Mouse (Mus musculus): Measurements from ENCODE around the gene Fibcd1. TPM values are rescaled to one million over a fixed set of nuclear protein-coding genes. Genes with fewer than 3 reads are reported as not detected.

Fibcd1 gene
- total and polyA plus RNA-seq, 3 experiments, result not detected

- Histone ChIP-seq H3K9me3 (replicated peaks; ENCODE audit: insufficient read depth, low read length) (no peaks in the 10 kb centered on the region), H3K4me3 (ENCODE audit: control insufficient read depth in 1 of 2, insufficient read depth in 1 of 2, low read depth in 2 of 2, low read length in 2 of 2) (no peak overlapping the region), H3K36me3 (ENCODE audit: control insufficient read depth in 1 of 2, insufficient read depth in 2 of 2, low read length in 2 of 2) (peaks cover 0 to 2% of the 10 kb centered on the region in 2 experiments; a peak in 2 of 4 replicates), H3K4me1 (ENCODE audit: control insufficient read depth in 1 of 2, insufficient read depth in 2 of 2, low read length in 2 of 2) (no peaks in the 10 kb centered on the region), H3K9ac (ENCODE audit: control insufficient read depth, low read depth, low read length, poor library complexity, severe bottlenecking) (no peak overlapping the region), H3K27me3 (ENCODE audit: control insufficient read depth in 1 of 2, insufficient read depth in 2 of 2, low read length in 2 of 2) (no peaks in the 10 kb centered on the region), H3K79me2 (ENCODE audit: control insufficient read depth, insufficient read depth, low read length, poor library complexity) (no peaks in the 10 kb centered on the region), H3K27ac (ENCODE audit: control insufficient read depth, low read depth, low read length) (no peak overlapping the region)
- no peak for DNase-seq (ENCODE audit: low read depth, low spot score)
- no peak for TF ChIP-seq TBP (IDR thresholded peaks at IDR 0.05; ENCODE audit: low read depth, low read length)
- no peak for TF ChIP-seq MAX (IDR thresholded peaks at IDR 0.05; ENCODE audit: low read length)
- TF ChIP-seq SMC3 (IDR thresholded peaks at IDR 0.05; ENCODE audit: low read depth, low read length), result no peak
Observed at GRCm38 (mm10) chr2:31791260-31791659, 54.5 kb downstream of the Fibcd1 start.

DNA sequence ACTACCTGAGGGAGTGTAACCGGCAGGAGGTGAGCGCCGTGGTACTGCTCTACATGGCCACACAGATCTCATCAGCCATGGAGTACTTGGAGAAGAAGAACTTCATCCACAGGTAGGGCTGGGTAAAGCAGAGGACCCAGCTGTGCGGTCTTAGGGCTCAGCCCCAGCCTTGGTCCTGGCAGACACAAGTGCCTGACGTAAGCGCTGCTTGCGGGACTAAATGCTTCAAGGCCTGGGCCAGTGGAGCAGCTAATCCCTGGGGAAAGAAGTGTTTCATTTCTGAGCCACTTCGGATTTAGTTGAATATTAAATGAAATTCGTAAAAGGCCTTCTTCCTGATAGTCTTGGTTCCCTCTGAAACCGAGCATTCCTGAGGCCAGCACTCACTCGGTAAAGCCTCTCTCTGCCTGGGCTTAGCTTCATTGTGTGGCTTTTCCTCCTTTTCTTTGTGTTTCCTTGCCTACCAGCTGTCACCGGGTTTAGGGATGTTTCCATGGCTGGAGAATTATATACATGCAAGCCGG is 55.0 kb downstream of the Fibcd1 start:
- H3K36me3 ChIP-seq (ENCODE audit: control insufficient read depth in 1 of 2, insufficient read depth in 2 of 2, low read length in 2 of 2), result peaks cover 0 to 2% of the 10 kb centered on the region in 2 experiments; a peak in 2 of 4 replicates
- TF ChIP-seq ZKSCAN1 (IDR thresholded peaks at IDR 0.05; ENCODE audit: low read depth, low read length) (no peak), NELFE (IDR thresholded peaks at IDR 0.05; ENCODE audit: low read depth, low read length) (no peak), USF1 (IDR thresholded peaks at IDR 0.05; ENCODE audit: low read depth, low read length) (no peak), ETS1 (IDR thresholded peaks at IDR 0.05; ENCODE audit: low read depth, low read length) (no peak), CTCF (IDR thresholded peaks at IDR 0.05 in 2 of 3, conservative IDR thresholded peaks at IDR 0.05 in 1 of 3; ENCODE audit: control insufficient read depth in 1 of 3, insufficient read depth in 1 of 3, low read depth in 2 of 3, low read length in 3 of 3, poor library complexity in 1 of 3, severe bottlenecking in 1 of 3) (no peak), POLR2A (IDR thresholded peaks at IDR 0.05; ENCODE audit: control insufficient read depth in 1 of 2, insufficient read depth in 1 of 2, low read depth in 1 of 2, low read length in 2 of 2, poor library complexity in 1 of 2) (no peak)
- no peak for DNase-seq (ENCODE audit: low read depth, low spot score)
- H3K27me3 ChIP-seq (ENCODE audit: control insufficient read depth in 1 of 2, insufficient read depth in 2 of 2, low read length in 2 of 2), result no peaks in the 10 kb centered on the region
- no peak overlapping the region for H3K9ac ChIP-seq (ENCODE audit: control insufficient read depth, low read depth, low read length, poor library complexity, severe bottlenecking)
- H3K9me3 ChIP-seq (replicated peaks; ENCODE audit: insufficient read depth, low read length), result no peaks in the 10 kb centered on the region
- no peaks in the 10 kb centered on the region for H3K4me1 ChIP-seq (ENCODE audit: control insufficient read depth in 1 of 2, insufficient read depth in 2 of 2, low read length in 2 of 2)
- no peak overlapping the region for H3K27ac ChIP-seq (ENCODE audit: control insufficient read depth, low read depth, low read length)
- H3K4me3 ChIP-seq (ENCODE audit: control insufficient read depth in 1 of 2, insufficient read depth in 1 of 2, low read depth in 2 of 2, low read length in 2 of 2), result no peak overlapping the region
- H3K79me2 ChIP-seq (ENCODE audit: control insufficient read depth, insufficient read depth, low read length, poor library complexity), result no peaks in the 10 kb centered on the region

- H3K36me3 ChIP-seq (ENCODE audit: control insufficient read depth in 1 of 2, insufficient read depth in 2 of 2, low read length in 2 of 2), result no peaks in the 10 kb centered on the region; a peak in 1 of 4 replicates
Observed at GRCm38 (mm10) chr2:31789215-31789614, 56.6 kb downstream of the Fibcd1 start.

More at GRCm38 (mm10) chr2:31789215-31789614, 56.6 kb downstream of the Fibcd1 start:
- no peak overlapping the region for H3K4me3 ChIP-seq (ENCODE audit: control insufficient read depth in 1 of 2, insufficient read depth in 1 of 2, low read depth in 2 of 2, low read length in 2 of 2)
- H3K27ac ChIP-seq (ENCODE audit: control insufficient read depth, low read depth, low read length), result no peak overlapping the region
- H3K9me3 ChIP-seq (replicated peaks; ENCODE audit: insufficient read depth, low read length), result no peaks in the 10 kb centered on the region
- H3K27me3 ChIP-seq (ENCODE audit: control insufficient read depth in 1 of 2, insufficient read depth in 2 of 2, low read length in 2 of 2), result no peaks in the 10 kb centered on the region
- H3K79me2 ChIP-seq (ENCODE audit: control insufficient read depth, insufficient read depth, low read length, poor library complexity), result no peaks in the 10 kb centered on the region
- TF ChIP-seq MAFK (IDR thresholded peaks at IDR 0.05; ENCODE audit: borderline replicate concordance, low read depth, low read length) (no peak), MXI1 (IDR thresholded peaks at IDR 0.05; ENCODE audit: low read depth, low read length) (no peak), CHD2 (IDR thresholded peaks at IDR 0.05; ENCODE audit: low read length) (no peak), E2F4 (IDR thresholded peaks at IDR 0.05; ENCODE audit: borderline replicate concordance, low read depth, low read length) (no peak), NRF1 (IDR thresholded peaks at IDR 0.05; ENCODE audit: insufficient read depth, low read depth, low read length, poor library complexity, severe bottlenecking) (no peak), MYC (IDR thresholded peaks at IDR 0.05; ENCODE audit: low read depth, low read length) (no peak), MAX (IDR thresholded peaks at IDR 0.05; ENCODE audit: low read length) (no peak), POLR2AphosphoS2 (IDR thresholded peaks at IDR 0.05; ENCODE audit: low read length) (no peak), TAL1 (IDR thresholded peaks at IDR 0.05; ENCODE audit: low read length) (no peak), SIN3A (IDR thresholded peaks at IDR 0.05; ENCODE audit: low read length) (no peak)
- no peak overlapping the region for H3K9ac ChIP-seq (ENCODE audit: control insufficient read depth, low read depth, low read length, poor library complexity, severe bottlenecking)
- H3K4me1 ChIP-seq (ENCODE audit: control insufficient read depth in 1 of 2, insufficient read depth in 2 of 2, low read length in 2 of 2), result no peaks in the 10 kb centered on the region
- no peak for DNase-seq (ENCODE audit: low read depth, low spot score)

Data from MEL (cell line).